Mouse (Mus musculus) kidney, adult 2 months (tissue): ENCODE data around the gene Tpcn1.

Source experiments
- CTCF ChIP-seq: fragments of 200-500 bp; conservative IDR thresholded peaks from 2 replicates; pipeline ENCODE4 v1.5.1; 2011; ENCODE audit warnings: low read depth, mild to moderate bottlenecking, control low read depth, low read length, moderate library complexity, mixed read lengths; ENCODE audit not compliant: insufficient read depth, insufficient read length
- POLR2A ChIP-seq: fragments of 200-500 bp; IDR thresholded peaks from one replicate; pipeline ENCODE4 v1.6.1; 2011; ENCODE audit warnings: low read depth, low read length, control low read depth

- TF ChIP-seq POLR2A (no peak), CTCF (no peak)
Observed at GRCm38 (mm10) chr5:120550137-120550536, 38.3 kb downstream of the Tpcn1 start.
